Mouse (Mus musculus) embryo, embryonic 11.5 days (tissue): Measurements from ENCODE around the gene Adig.

ENCODE experiments used
- DNase-seq: peaks from one replicate; pipeline ENCODE4 v3.0.0-alpha.2; 2012; ENCODE audit warnings: low read depth, low spot score

Adig gene

DNA sequence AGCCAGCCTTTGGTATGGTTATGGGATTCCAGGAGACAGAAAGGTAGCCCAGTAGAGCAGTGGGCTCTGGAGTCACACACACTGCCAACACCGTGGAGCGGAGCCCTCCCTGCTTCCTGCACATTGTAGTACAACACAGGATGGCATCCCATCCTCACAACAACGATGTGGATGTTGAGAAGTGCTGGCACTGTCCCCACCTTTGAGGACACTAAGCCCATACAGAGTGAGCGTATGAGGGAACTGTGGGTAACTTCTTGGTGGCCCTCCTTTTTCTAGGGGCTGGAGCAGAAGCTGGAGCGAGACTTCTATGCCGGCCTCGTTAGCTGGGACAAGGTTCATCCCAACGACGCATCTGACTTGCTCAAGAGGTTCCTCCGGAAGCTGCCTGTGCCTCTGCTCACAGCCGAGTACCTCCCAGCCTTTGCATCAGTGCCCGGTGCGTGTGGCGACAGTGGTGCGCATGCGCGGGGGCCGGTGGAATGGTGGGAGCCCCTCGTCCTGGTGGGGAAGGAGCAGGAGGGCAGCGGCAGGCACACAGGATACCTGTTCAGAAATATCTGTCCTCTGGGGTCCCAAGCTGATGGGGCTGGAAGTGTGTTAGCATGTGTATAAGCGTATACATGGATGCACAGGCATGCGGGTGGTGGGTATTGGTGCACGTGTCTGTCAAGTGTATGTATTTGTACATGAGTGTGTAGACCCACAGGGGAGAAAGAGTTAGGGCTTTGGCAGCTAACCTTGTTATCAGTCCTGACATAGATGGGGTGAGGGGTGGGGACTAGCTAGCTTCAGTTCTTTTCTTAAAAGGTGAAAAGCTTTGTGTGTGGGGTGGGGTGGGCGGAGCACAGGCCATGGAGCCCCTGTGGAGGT is 37.3 kb downstream of the Adig start:
- DNase-seq: no peak

DNA sequence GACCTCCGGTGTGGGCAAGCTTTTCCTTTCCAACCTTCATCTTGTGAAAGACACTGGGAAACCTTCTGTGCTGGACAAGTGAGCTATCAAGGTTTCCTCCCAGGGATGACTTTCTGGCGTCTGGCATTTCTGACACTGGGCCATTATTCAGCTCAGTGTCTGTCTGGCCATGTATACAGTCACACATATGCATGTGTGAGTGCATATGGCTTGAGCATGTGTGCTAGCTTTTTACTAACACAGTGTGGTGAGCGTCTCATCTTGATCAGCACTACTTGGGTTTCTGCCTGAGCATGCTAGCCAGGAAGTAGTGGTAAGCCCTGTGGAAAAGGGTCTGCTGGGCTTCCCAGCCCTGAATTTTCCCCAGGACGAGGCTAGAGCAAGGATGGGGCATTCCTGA is 38.9 kb downstream of the Adig start:
- no peak for DNase-seq

DNA sequence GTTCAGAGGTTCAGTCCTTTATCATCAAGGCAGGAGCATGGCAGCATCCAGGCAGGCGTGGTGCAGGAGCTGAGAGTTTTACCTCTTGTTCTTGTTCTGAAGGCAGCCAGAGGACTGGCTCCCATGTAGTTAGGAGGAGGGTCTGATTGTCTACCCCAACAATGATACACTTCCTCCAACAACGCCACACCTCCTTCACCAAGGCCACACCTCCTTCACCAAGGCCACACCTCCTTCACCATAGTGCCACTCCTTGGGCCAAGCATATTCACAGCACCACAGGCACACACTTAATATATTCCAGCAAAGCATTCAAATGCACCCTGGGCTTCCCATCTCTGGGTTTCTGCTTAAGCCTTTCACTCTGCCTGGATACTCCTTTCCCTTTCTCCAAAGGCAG is 42.9 kb downstream of the Adig start:
- no peak for DNase-seq

DNA sequence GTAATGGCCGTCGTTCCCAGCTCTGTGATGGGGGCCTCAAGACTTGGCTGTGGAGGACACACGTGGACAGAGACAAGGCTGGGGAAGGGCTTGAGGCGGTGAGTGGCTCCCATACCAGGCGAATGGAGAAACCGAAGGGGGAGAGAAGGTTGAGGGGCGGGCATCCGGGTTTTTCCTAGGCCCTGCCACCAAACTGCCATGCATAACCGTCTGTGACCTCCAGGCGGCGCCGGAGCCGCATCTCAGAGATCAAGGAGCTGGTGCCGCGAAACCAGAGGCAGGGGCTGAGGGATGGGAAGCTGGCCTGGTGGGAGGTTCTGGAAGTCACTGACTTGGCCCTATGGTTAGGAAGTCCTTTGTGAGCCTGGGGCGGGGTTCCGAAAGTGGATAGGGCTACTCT is 44.3 kb downstream of the Adig start:
- peak; percentile 68 for DNase-seq

DNA sequence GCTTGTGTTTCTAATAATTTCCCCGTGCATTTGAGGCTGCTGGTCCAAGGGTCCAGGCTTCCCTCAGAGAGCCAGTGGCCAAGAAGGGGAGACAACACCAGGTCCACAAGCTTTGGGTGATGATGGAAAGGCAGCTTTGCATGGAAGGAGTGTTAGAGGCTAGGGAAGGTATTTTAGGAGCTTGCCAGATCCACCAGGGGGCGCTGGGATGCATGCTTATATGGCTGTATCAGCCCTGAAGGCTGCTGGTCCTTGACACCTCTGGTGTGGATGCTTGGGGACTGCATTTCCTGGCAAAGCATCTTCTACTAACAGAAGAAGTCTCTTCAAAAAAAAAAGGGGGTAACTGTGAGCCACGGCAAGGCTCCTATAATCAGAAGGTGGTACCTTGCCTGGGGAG is 47.7 kb downstream of the Adig start:
- DNase-seq: peak; percentile 59

DNA sequence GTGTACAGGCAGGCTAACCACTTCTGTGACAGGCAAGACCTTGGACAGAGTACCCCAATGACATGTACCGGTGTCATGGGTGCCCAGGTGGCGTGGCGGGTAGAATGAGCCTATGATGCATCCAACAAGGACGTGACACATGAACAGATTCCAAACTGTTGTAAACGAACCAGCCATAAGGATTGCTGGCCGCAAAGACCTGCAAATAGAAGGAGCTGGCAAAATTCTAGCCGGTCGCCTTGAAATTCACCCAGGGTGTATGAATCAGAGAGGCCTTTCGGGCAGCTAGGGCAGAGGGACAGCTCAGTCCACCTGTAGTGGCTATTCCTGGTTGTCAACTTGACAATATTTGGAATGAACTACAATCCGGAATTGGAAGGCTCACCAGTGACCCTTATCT is 52.0 kb downstream of the Adig start:
- DNase-seq: no peak

DNA sequence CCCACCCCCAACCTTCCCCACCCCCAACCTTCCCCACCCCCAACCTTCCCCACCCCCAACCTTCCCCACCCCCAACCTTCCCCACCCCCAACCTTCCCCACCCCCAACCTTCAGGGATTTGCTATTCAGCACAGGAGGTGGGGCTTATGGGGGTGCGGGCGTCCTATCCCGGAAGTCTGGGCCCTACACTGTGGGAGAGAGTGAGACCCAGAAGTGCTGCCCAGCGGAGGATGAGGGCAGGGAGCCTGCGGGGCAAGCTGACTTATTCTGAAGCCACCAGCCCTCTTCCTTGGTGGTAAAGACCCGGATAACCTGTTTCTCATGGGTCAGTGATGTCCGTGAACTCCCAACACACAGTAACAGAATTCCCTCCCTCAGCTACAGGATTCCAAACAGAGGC is 52.8 kb downstream of the Adig start:
- no peak for DNase-seq

DNA sequence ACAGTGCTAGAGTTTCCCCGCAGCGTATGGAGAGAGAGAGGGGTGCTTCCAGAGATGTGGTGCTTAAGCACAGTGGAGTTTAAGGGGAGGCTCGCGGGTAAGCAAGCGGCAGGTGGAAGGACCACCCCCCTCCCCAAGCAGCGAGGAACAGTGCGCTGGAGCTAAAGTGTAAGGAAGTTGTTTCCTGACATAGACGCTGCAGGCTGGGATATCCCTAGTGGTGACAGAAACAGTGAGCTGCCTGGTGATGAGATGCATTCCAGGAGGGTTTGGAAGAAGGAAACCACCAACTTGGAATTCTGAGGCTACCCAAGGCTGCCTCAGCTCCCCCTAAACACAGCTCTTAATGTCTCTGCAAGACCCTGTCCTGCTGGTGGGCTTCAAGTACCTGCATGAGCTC is 53.4 kb downstream of the Adig start:
- no peak for DNase-seq

DNA sequence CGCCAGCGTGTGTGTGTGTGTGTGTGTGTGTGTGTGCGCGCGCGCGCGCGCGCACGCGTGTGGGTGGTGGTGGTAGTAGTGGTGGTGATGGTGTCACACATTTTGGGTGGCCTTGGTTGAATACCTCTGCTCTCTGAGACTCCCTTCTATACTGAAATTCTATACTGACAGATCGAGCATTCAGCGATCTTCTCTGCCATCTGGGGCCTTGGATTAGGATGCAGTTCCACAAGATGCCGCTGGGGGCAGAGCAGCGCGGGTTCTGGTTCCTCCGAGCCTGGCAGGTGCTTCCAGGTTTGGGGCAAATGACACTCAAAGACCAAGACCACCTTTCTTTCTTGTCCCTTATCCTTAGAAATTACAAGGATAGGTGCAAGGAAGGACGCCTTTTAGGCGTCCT is 53.8 kb downstream of the Adig start:
- peak; percentile 45 for DNase-seq

DNA sequence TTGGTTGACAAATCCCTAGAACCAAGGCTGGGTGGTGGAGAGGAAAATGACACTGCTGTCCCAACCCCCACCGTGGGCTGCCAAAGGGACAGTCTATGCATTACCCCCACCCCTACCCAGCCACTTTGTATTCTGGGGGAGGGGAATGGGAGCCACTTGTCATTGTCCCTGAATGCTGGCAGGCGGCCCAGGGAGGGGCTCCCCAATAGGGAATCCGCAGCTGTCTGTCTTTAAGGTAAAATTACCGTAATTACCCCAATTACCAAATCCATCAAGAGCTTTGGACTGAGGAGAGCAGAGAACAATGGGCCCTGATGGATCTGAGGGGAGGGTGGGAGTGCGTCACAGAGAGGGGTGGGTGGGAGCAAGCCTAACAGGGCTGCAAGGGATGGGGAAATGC is 54.3 kb downstream of the Adig start:
- DNase-seq: no peak
